Mouse (Mus musculus) liver, embryonic 13.5 days (tissue): ENCODE data around the gene Cyb5b. TPM values are rescaled to one million over a fixed set of nuclear protein-coding genes. Genes with fewer than 3 reads are reported as not detected.

Experiments
- polyA plus RNA-seq: library from polyadenylated mRNA; unstranded; fragments of >200 nt; fragmentation: Nextera tagmentation; extraction: Ambion mirVana; gene quantifications from 2 replicates; pipeline ENCODE4 v1.2.1, GENCODE M21; 2015

Gene Cyb5b
- polyA plus RNA-seq, 1 experiment from 2014 or later: 32.8 TPM

Other genes starting within 250 kb of the Cyb5b start
- gene Sntb2, start 214.9 kb upstream of the Cyb5b start, polyA plus RNA-seq: 1.4 and 1.6 TPM in 2 replicates
- 26.8 and 29.5 TPM in 2 replicates for gene Vps4a, start 119.4 kb upstream of the Cyb5b start, polyA plus RNA-seq
- gene Pdf, start 102.0 kb upstream of the Cyb5b start, polyA plus RNA-seq: 26.1 and 26.4 TPM in 2 replicates
- gene Cog8, start 94.0 kb upstream of the Cyb5b start, polyA plus RNA-seq: 21.4 and 23.0 TPM in 2 replicates
- gene Nip7, start 93.8 kb upstream of the Cyb5b start, polyA plus RNA-seq: 72.5 TPM in 2 replicates
- 4.1 and 4.4 TPM in 2 replicates for gene Tmed6, start 85.0 kb upstream of the Cyb5b start, polyA plus RNA-seq
- 8.1 and 9.3 TPM in 2 replicates for gene Terf2, start 54.1 kb upstream of the Cyb5b start, polyA plus RNA-seq
- 1.5 TPM in 2 replicates for gene Nfat5, start 142.8 kb downstream of the Cyb5b start, polyA plus RNA-seq